Mouse (Mus musculus): ENCODE data around the gene Gm853.

- TF ChIP-seq CTCF (IDR thresholded peaks at IDR 0.05; ENCODE audit: extremely low read depth, insufficient read depth, low read length) (no peak), POLR2A (IDR thresholded peaks at IDR 0.05; ENCODE audit: extremely low read depth, insufficient read depth, low read length) (no peak)
These were observed 6.8 kb downstream of the Gm853 start for GRCm38 (mm10) chr4:130215392-130215791.
